Mouse (Mus musculus): Measurements from ENCODE around the gene Kiss1.
"Not testable (repeated sequence)": the region's sequence is repeated elsewhere in the genome, so short reads cannot be mapped to it uniquely, and the experiment has no call there.

Gene Kiss1

GRCm38 (mm10) chr1:133317149-133317548 is 4.5 kb upstream of the Kiss1 start:
- DNase-seq (ENCODE audit: low read depth) = no peak

- no peak for DNase-seq (ENCODE audit: low read depth)
Observed at GRCm38 (mm10) chr1:133323333-133323732, 1.7 kb downstream of the Kiss1 start.

GRCm38 (mm10) chr1:133325951-133326350 is 4.3 kb downstream of the Kiss1 start:
- no peak for DNase-seq (ENCODE audit: low read depth)

- no peak for DNase-seq (ENCODE audit: low read depth)
Observed at GRCm38 (mm10) chr1:133327094-133327493, 5.4 kb downstream of the Kiss1 start.

GRCm38 (mm10) chr1:133328299-133328795 is 6.7 kb downstream of the Kiss1 start:
- DNase-seq (ENCODE audit: low read depth) = no peak

GRCm38 (mm10) chr1:133328896-133329637 is 7.4 kb downstream of the Kiss1 start:
- no peak for DNase-seq (ENCODE audit: low read depth)

GRCm38 (mm10) chr1:133329638-133329964 is 7.9 kb downstream of the Kiss1 start:
- no peak for DNase-seq (ENCODE audit: low read depth)

GRCm38 (mm10) chr1:133331142-133331541 is 9.5 kb downstream of the Kiss1 start:
- no peak for DNase-seq (ENCODE audit: low read depth)

- no peak for DNase-seq (ENCODE audit: low read depth)
Observed at GRCm38 (mm10) chr1:133332656-133333430, 11.2 kb downstream of the Kiss1 start.

- DNase-seq (ENCODE audit: low read depth) = no peak
Observed at GRCm38 (mm10) chr1:133333937-133334336, 12.3 kb downstream of the Kiss1 start.

- not testable (repeated sequence) for DNase-seq (ENCODE audit: low read depth)
Observed at GRCm38 (mm10) chr1:133340403-133340802, 18.7 kb downstream of the Kiss1 start.

GRCm38 (mm10) chr1:133344357-133344756 is 22.7 kb downstream of the Kiss1 start:
- DNase-seq (ENCODE audit: low read depth) = no peak

- no peak for DNase-seq (ENCODE audit: low read depth)
Observed at GRCm38 (mm10) chr1:133346531-133346930, 24.9 kb downstream of the Kiss1 start.

GRCm38 (mm10) chr1:133347226-133347625 is 25.6 kb downstream of the Kiss1 start:
- no peak for DNase-seq (ENCODE audit: low read depth)

GRCm38 (mm10) chr1:133347693-133348520 is 26.2 kb downstream of the Kiss1 start:
- no peak for DNase-seq (ENCODE audit: low read depth)

GRCm38 (mm10) chr1:133350210-133350609 is 28.5 kb downstream of the Kiss1 start, which contains the start of gene Ren1:
Gene Ren1, plus strand, starts transcription at chr1:133350510.
- no peak for DNase-seq (ENCODE audit: low read depth)

GRCm38 (mm10) chr1:133351762-133352161 is 30.1 kb downstream of the Kiss1 start:
- DNase-seq (ENCODE audit: low read depth) = no peak

GRCm38 (mm10) chr1:133353371-133353809 is 31.7 kb downstream of the Kiss1 start:
- peak; percentile 60 for DNase-seq (ENCODE audit: low read depth)

- DNase-seq (ENCODE audit: low read depth) = no peak
Observed at GRCm38 (mm10) chr1:133355469-133355868, 33.8 kb downstream of the Kiss1 start.

- DNase-seq (ENCODE audit: low read depth) = no peak
Observed at GRCm38 (mm10) chr1:133355912-133356311, 34.2 kb downstream of the Kiss1 start.

- no peak for DNase-seq (ENCODE audit: low read depth)
Observed at GRCm38 (mm10) chr1:133356330-133356729, 34.7 kb downstream of the Kiss1 start.

GRCm38 (mm10) chr1:133361006-133361405 is 39.3 kb downstream of the Kiss1 start:
- no peak for DNase-seq (ENCODE audit: low read depth)
